Mouse (Mus musculus) bone marrow macrophage, adult 2 months (primary cell): ENCODE measurements around the gene Kcnh1.

Experiments used
- CTCF ChIP-seq: IDR thresholded peaks from 2 replicates; pipeline ENCODE4 v1.5.1; 2012; ENCODE audit warnings: low read depth, mild to moderate bottlenecking, low read length, moderate library complexity
- POLR2A ChIP-seq: IDR thresholded peaks from 2 replicates; pipeline ENCODE4 v1.6.1; 2012; ENCODE audit warnings: mild to moderate bottlenecking, low read depth, low read length, borderline replicate concordance

- TF ChIP-seq CTCF (no peak), POLR2A (no peak)
These were observed 56.3 kb downstream of the Kcnh1 start for GRCm38 (mm10) chr1:192246836-192247235.
